Mouse (Mus musculus) forebrain, embryonic 16.5 days (tissue): ENCODE measurements around the gene Dpm2. TPM values are rescaled to one million over a fixed set of nuclear protein-coding genes. Genes with fewer than 3 reads are reported as not detected.

ENCODE experiments used
- ATAC-seq: fragments of 200-750 bp; cut with Nextera tagmentation; 2 replicates; pipeline ENCODE4 v1.8.0; 2017; ENCODE audit warnings: mild to moderate bottlenecking, moderate library complexity
- H3K27ac ChIP-seq: fragments of 300-500 bp; sonication (generic); 2 replicates; pipeline ENCODE4 v1.5.1; 2014; ENCODE audit warnings: low read length, control low read depth
- H3K27me3 ChIP-seq: fragments of 300-500 bp; sonication (generic); replicated peaks from 2 replicates; pipeline ENCODE4 v1.6.1; 2014; ENCODE audit warnings: low read length; ENCODE audit not compliant: control insufficient read depth, insufficient read depth
- H3K36me3 ChIP-seq: fragments of 300-500 bp; sonication (generic); 2 replicates; pipeline ENCODE4 v1.6.1; 2014; ENCODE audit not compliant: control insufficient read depth, insufficient read depth
- H3K4me1 ChIP-seq: fragments of 300-500 bp; sonication (generic); replicated peaks from 2 replicates; pipeline ENCODE4 v1.6.1; 2014; ENCODE audit warnings: low read length; ENCODE audit not compliant: control insufficient read depth, insufficient read depth
- H3K4me2 ChIP-seq: fragments of 300-500 bp; sonication (generic); 2 replicates; pipeline ENCODE4 v1.6.1; 2014; ENCODE audit warnings: mild to moderate bottlenecking, low read length, control low read depth
- H3K4me3 ChIP-seq: fragments of 300-500 bp; sonication (generic); replicated peaks from 2 replicates; pipeline ENCODE4 v1.5.1; 2014; ENCODE audit warnings: mild to moderate bottlenecking, low read length, control low read depth
- H3K9ac ChIP-seq: fragments of 300-500 bp; sonication (generic); replicated peaks from 2 replicates; pipeline ENCODE4 v1.6.1; 2014; ENCODE audit warnings: low read depth, low read length, control low read depth
- H3K9me3 ChIP-seq: fragments of 300-500 bp; sonication (generic); 2 replicates; pipeline ENCODE4 v1.6.1; 2016; ENCODE audit warnings: low read length; ENCODE audit not compliant: control insufficient read depth
- WGBS: fragments of 180-500 bp; shearing (Covaris S2); extraction: QIAGEN DNeasy Blood & Tissue Kit; methylation state at CpG from one replicate; pipeline ENCODE4 v1.1.7; 2014; 5-methylcytosine and 5-hydroxymethylcytosine counted together
- polyA plus RNA-seq: library from polyadenylated mRNA; unstranded; fragments of >200 nt; fragmentation: Nextera tagmentation; extraction: Ambion mirVana; gene quantifications from 2 replicates; pipeline ENCODE4 v1.2.1, GENCODE M21; 2015

Dpm2 gene
- polyA plus RNA-seq, 1 experiment from 2014 or later = 141 TPM

- no peak overlapping the region for H3K9ac ChIP-seq
- H3K4me3 ChIP-seq = no peak overlapping the region
- no peak overlapping the region for H3K4me2 ChIP-seq
- no peaks in the 10 kb centered on the region for H3K36me3 ChIP-seq
- H3K9me3 ChIP-seq = no peaks in the 10 kb centered on the region
- H3K27me3 ChIP-seq = no peaks in the 10 kb centered on the region
- H3K4me1 ChIP-seq = peaks cover 26% of the 10 kb centered on the region
- no peak for ATAC-seq
- WGBS = 71% methylated on average over 10 of the region's 10 CpGs
- H3K27ac ChIP-seq = no peak overlapping the region
Measured at GRCm38 (mm10) chr2:32590224-32590623, 19.6 kb downstream of the Dpm2 start.

DNA sequence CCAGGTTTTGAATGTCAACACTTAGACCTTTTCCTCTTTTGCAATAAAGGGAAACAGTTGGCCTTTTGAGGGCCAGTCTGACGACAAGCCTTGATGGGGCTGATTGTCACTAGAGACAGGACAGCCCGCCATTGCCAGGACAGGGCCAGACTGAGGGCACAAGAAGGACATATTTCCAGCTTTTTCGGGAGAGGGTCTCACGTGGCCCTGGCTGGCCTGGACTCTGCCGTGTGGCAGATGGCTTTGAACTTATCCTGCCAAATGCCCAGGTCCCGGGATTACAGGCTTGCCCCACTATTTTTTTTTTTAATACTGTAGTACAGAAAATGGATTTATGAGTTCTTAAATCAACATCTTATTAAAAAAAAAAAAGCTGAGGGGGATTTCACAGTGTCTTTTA is 20.6 kb downstream of the Dpm2 start:
- no peak for ATAC-seq
- Histone ChIP-seq H3K4me3 (no peak overlapping the region), H3K36me3 (no peaks in the 10 kb centered on the region), H3K27me3 (no peaks in the 10 kb centered on the region), H3K4me2 (no peak overlapping the region), H3K9me3 (no peaks in the 10 kb centered on the region), H3K27ac (no peak overlapping the region), H3K9ac (no peak overlapping the region), H3K4me1 (peaks cover 26% of the 10 kb centered on the region)
- 83% methylated on average over 6 of the region's 6 CpGs for WGBS

DNA sequence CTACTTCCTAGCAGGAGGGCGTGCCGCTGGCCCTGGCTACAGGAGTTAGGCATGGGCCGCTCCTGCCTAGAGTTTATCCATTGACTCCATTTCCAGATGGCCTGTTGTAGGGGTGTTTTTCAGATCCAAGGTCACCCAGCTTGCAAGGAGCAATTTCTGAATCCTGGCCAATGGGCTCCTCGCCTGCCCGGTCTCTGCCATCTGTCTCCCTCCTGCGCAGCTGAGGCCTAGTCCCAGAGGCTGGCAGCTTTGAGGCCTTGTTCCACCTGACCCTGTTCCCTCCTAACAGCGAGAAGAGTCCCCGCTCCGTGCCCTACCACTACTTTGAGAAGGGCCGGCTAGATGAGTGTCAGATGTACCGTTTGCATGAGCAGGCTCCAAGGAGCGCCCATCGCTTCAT is 26.1 kb downstream of the Dpm2 start:
- no peaks in the 10 kb centered on the region for H3K9me3 ChIP-seq
- 0 out of 2 replicates have a peak, but pooled peaks have one; percentile 26 for ATAC-seq
- no peak overlapping the region for H3K4me3 ChIP-seq
- H3K27ac ChIP-seq = no peak overlapping the region
- no peaks in the 10 kb centered on the region for H3K27me3 ChIP-seq
- no peak overlapping the region for H3K9ac ChIP-seq
- 65% methylated on average over 13 of the region's 13 CpGs for WGBS
- no peaks in the 10 kb centered on the region for H3K36me3 ChIP-seq
- H3K4me1 ChIP-seq = peaks cover 4% of the 10 kb centered on the region; the same call in 1 of the 2 replicates
- H3K4me2 ChIP-seq = no peak overlapping the region

GRCm38 (mm10) chr2:32597248-32597647 is 26.6 kb downstream of the Dpm2 start:
- H3K4me2 ChIP-seq = no peak overlapping the region
- no peak for ATAC-seq
- WGBS = 93% methylated on average over 5 of the region's 5 CpGs

GRCm38 (mm10) chr2:32597699-32598098 is 27.0 kb downstream of the Dpm2 start:
- no peak overlapping the region for H3K9ac ChIP-seq
- H3K4me2 ChIP-seq = no peak overlapping the region
- no peaks in the 10 kb centered on the region for H3K27me3 ChIP-seq
- no peaks in the 10 kb centered on the region for H3K36me3 ChIP-seq
- H3K9me3 ChIP-seq = no peaks in the 10 kb centered on the region
- H3K27ac ChIP-seq = no peak overlapping the region
- peaks cover 10% of the 10 kb centered on the region for H3K4me1 ChIP-seq
- H3K4me3 ChIP-seq = no peak overlapping the region
- no peak for ATAC-seq
- 90% methylated on average over 5 of the region's 5 CpGs for WGBS

More at GRCm38 (mm10) chr2:32597248-32597647, 26.6 kb downstream of the Dpm2 start:
- Histone ChIP-seq H3K4me1 (peaks cover 5% of the 10 kb centered on the region), H3K9me3 (no peaks in the 10 kb centered on the region), H3K4me3 (no peak overlapping the region), H3K36me3 (no peaks in the 10 kb centered on the region), H3K27ac (no peak overlapping the region), H3K27me3 (no peaks in the 10 kb centered on the region), H3K9ac (no peak overlapping the region)

- no peak for ATAC-seq
- H3K36me3 ChIP-seq = no peaks in the 10 kb centered on the region
- H3K27ac ChIP-seq = no peak overlapping the region
- H3K4me1 ChIP-seq = peaks cover 10% of the 10 kb centered on the region
- no peak overlapping the region for H3K4me3 ChIP-seq
- no peak overlapping the region for H3K9ac ChIP-seq
- H3K9me3 ChIP-seq = no peaks in the 10 kb centered on the region
- no peaks in the 10 kb centered on the region for H3K27me3 ChIP-seq
- H3K4me2 ChIP-seq = no peak overlapping the region
- 84% methylated on average over 8 of the region's 8 CpGs for WGBS
Measured at GRCm38 (mm10) chr2:32598506-32598905, 27.8 kb downstream of the Dpm2 start.

DNA sequence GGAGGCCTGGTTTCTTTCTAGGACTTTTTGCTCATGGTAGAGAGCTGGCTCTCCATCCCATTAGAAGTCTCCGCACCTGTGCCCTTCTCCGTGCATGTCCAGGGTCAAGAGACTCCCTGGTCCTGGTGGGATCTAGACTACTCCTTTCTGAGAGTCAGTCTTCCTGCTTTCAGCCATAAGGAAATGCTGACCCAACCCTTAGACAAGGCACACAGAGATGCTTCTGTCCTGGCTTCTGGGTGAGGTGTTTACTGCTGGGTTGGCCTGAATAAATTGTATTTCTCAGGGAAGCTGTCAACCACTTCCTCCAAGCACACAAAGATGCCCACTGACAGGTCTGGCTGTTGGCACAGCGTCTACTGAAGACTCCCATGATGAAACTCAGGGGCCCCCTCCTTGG is 28.8 kb downstream of the Dpm2 start, which contains the start of gene St6galnac6:
St6galnac6 (plus strand) TSS at position 301 of the 400 bp plus-strand sequence.
- no peak within 1 kb of the TSS for H3K27ac ChIP-seq

GRCm38 (mm10) chr2:32601417-32602065 is 30.9 kb downstream of the Dpm2 start:
- no peaks in the 10 kb centered on the region for H3K9me3 ChIP-seq
- H3K4me3 ChIP-seq = no peak overlapping the region
- 35% methylated on average over 8 of the region's 8 CpGs for WGBS
- no peak for ATAC-seq
- H3K27ac ChIP-seq = no peak overlapping the region
- no peaks in the 10 kb centered on the region for H3K36me3 ChIP-seq
- H3K9ac ChIP-seq = no peak overlapping the region
- H3K27me3 ChIP-seq = no peaks in the 10 kb centered on the region
- peaks cover 10% of the 10 kb centered on the region for H3K4me1 ChIP-seq
- no peak overlapping the region for H3K4me2 ChIP-seq

More for the DNA sequence above, 28.8 kb downstream of the Dpm2 start, which contains the start of gene St6galnac6:
- H3K4me1 ChIP-seq = peaks cover 10% of the 10 kb centered on the region
- H3K36me3 ChIP-seq = no peaks in the 10 kb centered on the region
- H3K27me3 ChIP-seq = no peaks in the 10 kb centered on the region
- no peak within 1 kb of the TSS for H3K4me2 ChIP-seq
- no peak for ATAC-seq
- 88% methylated on average over 3 of the region's 3 CpGs for WGBS
- H3K9ac ChIP-seq = no peak within 1 kb of the TSS
- H3K4me3 ChIP-seq = no peak within 1 kb of the TSS
- no peaks in the 10 kb centered on the region for H3K9me3 ChIP-seq

DNA sequence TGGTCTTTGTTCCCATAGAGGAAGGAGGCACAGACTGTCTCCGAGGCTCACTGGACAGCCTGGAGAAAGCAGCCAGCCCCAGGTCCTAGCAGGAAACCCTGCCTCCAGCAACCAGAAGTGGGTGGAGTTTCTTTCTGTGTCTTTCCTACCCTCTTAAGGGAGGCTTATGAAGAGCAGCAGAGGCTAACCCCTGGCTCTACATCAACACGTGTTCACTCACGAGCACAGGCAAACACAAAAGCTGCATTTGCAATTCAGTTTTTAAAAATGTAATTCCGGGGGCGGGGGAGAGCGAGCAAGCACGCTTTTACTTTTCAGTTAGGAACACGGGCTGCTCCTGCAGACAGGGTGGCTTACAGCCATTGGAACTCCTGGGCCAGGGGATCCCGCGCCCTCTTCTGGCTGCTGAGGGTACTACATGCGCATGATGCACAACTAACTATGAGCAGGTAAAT is 32.0 kb downstream of the Dpm2 start:
- no peak overlapping the region for H3K9ac ChIP-seq
- 0% methylated on average over 11 of the region's 11 CpGs for WGBS
- H3K4me2 ChIP-seq = peak overlapping the region; percentile 47
- H3K4me3 ChIP-seq = peak overlapping the region; percentile 31
- no peak for ATAC-seq
- H3K4me1 ChIP-seq = peaks cover 9% of the 10 kb centered on the region
- no peak overlapping the region for H3K27ac ChIP-seq
- no peaks in the 10 kb centered on the region for H3K9me3 ChIP-seq
- H3K27me3 ChIP-seq = 0 out of 2 replicates have a peak, but pooled peaks cover 2% of the 10 kb centered on the region
- no peaks in the 10 kb centered on the region for H3K36me3 ChIP-seq
